Mouse (Mus musculus) ES-Bruce4 (cell line): ENCODE data around the gene Sfmbt1.

ENCODE experiments used
- CTCF ChIP-seq: IDR thresholded peaks from one replicate; pipeline ENCODE4 v1.8.1; 2011; ENCODE audit warnings: low read depth, low read length
- EP300 ChIP-seq: IDR thresholded peaks from 2 replicates; pipeline ENCODE4 v1.6.1; 2011; ENCODE audit warnings: low read depth, low read length; ENCODE audit not compliant: insufficient read depth
- POLR2A ChIP-seq: IDR thresholded peaks from one replicate; pipeline ENCODE4 v1.8.1; 2011; ENCODE audit warnings: low read length; ENCODE audit not compliant: insufficient read depth

- TF ChIP-seq POLR2A: no peak
- TF ChIP-seq CTCF: peak; percentile 43
- no peak for TF ChIP-seq EP300
These were observed 150.7 kb downstream of the Sfmbt1 start for GRCm38 (mm10) chr14:30865311-30865710.
